Mouse (Mus musculus): ENCODE results near the gene Bcam.

GRCm38 (mm10) chr7:19713196-19713595 lies 57.6 kb downstream of the Bcam start:
- TF ChIP-seq CTCF (IDR thresholded peaks at IDR 0.05; ENCODE audit: low read depth) (peak; percentile 66), EP300 (IDR thresholded peaks at IDR 0.05; ENCODE audit: low read depth) (no peak)
